Mouse (Mus musculus): ENCODE measurements around the gene Tango2. TPM values are rescaled to one million over a fixed set of nuclear protein-coding genes. Genes with fewer than 3 reads are reported as not detected.

Gene Tango2
- polyA plus RNA-seq, 1 experiment, result 33.0 TPM

DNA sequence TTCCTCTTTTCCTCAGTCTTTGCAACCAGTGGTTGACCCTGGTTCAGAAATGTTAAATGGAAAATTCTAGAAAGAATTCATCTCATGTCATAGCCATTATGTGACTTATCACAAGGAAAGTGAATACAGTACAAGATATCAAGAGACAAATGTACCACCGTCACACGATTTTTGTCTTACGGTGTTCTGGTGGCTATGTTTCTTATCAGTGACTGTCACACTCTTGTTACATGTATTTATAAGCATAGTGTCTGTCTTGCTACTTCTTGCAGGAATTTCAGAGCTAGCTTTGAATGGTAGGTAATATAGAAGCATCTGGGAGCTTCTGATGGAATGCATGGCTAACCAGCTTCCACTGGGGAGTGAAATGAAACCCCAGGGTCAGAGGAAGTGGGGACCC, 22.3 kb upstream of the Tango2 start:
- H3K4me1 ChIP-seq (ENCODE audit: control insufficient read depth, insufficient read depth, low read length), result no peaks in the 10 kb centered on the region
- no peak overlapping the region for H3K27ac ChIP-seq (ENCODE audit: insufficient read depth, low read depth, low read length)
- TF ChIP-seq POLR2A (IDR thresholded peaks at IDR 0.05; ENCODE audit: borderline replicate concordance, low read depth, low read length) (no peak), CTCF (IDR thresholded peaks at IDR 0.05; ENCODE audit: low read depth, low read length) (no peak)
- H3K4me3 ChIP-seq (ENCODE audit: insufficient read depth, low read length), result no peak overlapping the region

DNA sequence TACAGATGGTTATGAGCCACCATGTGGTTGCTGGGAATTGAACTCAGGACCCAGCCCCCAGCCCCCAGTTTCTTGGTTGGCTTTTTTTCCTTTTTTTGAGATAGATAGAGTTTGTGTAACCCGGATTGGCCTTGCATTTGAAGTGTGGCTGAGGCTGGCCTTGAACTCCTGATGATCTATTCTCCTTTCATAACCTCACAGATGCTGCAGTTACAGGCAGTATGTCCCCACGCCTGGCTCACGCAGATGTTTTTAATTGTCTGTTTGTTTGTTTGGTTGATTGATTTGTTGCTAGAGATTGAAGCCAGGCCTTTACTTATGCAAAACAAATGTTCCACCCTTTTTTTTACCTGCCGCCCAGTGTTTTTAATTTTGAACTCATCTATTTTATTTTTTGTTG, 18.9 kb upstream of the Tango2 start:
- no peak for TF ChIP-seq CTCF (IDR thresholded peaks at IDR 0.05; ENCODE audit: low read depth, low read length)
- TF ChIP-seq POLR2A (IDR thresholded peaks at IDR 0.05; ENCODE audit: borderline replicate concordance, low read depth, low read length), result no peak
- Histone ChIP-seq H3K4me1 (ENCODE audit: control insufficient read depth, insufficient read depth, low read length) (no peaks in the 10 kb centered on the region), H3K27ac (ENCODE audit: insufficient read depth, low read depth, low read length) (no peak overlapping the region), H3K4me3 (ENCODE audit: insufficient read depth, low read length) (no peak overlapping the region)

DNA sequence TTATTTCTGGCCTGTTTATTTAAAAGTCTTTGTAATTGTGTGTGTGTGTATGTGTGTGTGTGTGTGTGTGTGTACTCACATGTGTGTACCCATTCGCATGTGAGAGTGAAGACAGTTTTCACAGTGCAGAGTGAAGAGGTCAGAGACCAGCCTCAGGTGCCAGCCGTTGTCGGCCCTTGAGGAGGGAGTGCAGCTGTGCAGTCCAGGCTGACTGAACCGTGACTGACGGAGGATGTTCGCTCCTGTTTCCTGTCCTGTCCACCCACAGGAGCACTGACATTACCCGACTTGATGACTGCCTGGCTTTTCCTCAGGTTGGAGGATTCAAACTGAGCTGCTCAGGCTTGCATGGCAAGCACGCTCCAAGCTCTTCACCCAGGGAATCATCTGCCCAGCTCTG, 15.0 kb upstream of the Tango2 start:
- TF ChIP-seq CTCF (IDR thresholded peaks at IDR 0.05; ENCODE audit: low read depth, low read length) (no peak), POLR2A (IDR thresholded peaks at IDR 0.05; ENCODE audit: borderline replicate concordance, low read depth, low read length) (no peak)
- Histone ChIP-seq H3K27ac (ENCODE audit: insufficient read depth, low read depth, low read length) (no peak overlapping the region), H3K4me1 (ENCODE audit: control insufficient read depth, insufficient read depth, low read length) (no peaks in the 10 kb centered on the region), H3K4me3 (ENCODE audit: insufficient read depth, low read length) (no peak overlapping the region)

DNA sequence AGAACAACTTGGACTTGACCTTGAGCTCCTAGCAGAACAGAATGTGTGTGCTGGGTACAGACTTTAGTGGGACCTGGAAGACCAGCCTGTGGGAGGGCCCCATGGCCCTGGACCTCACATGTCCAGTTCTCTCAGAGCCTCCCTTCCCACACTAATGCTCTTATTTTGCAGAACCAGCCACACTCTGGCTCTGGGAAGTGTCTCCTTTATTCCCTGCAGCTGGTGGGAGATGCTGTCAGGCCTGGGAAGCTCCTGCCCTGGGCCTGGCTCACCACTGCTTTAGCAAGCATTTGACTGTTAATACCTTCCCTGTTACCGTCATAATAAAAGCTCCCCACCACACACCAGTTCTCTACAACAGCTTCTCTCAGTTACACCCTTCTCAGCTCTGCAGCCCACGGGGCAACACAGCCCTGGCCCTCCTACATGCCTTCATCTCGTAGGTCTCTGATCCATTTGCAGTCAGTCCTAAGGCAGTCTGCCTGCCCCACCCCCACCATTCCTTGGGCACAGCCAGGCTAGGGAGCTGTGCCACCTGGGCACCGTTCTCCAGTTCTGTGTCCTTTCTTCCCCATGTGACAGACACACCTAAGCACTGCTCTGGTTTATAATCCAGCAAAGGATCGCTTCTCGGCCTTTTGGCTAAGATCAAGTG, 12.4 kb upstream of the Tango2 start:
- no peaks in the 10 kb centered on the region for H3K4me1 ChIP-seq (ENCODE audit: control insufficient read depth, insufficient read depth, low read length)
- TF ChIP-seq CTCF (IDR thresholded peaks at IDR 0.05; ENCODE audit: low read depth, low read length) (no peak), POLR2A (IDR thresholded peaks at IDR 0.05; ENCODE audit: borderline replicate concordance, low read depth, low read length) (no peak)
- no peak overlapping the region for H3K4me3 ChIP-seq (ENCODE audit: insufficient read depth, low read length)
- H3K27ac ChIP-seq (ENCODE audit: insufficient read depth, low read depth, low read length), result no peak overlapping the region

DNA sequence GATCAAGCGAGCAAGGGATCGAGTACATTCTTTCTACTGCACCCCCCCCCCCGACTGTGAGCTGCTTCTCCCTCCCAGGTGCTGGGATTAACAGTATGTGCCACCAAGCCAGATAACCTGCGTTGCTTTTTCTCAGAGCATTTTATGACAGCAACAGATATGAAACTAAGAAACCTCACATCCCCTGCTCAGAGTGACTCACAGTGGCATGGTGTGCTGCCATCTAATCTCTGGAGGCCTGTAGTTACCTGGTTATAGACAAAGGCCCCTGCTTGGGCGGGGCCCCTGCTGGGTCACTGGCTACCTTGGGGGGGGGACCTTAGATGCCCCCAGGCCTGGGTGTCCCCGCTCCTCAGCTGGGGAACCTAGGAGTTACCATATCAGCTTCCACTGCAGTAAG, 10.1 kb upstream of the Tango2 start:
- no peak overlapping the region for H3K27ac ChIP-seq (ENCODE audit: insufficient read depth, low read depth, low read length)
- no peak overlapping the region for H3K4me3 ChIP-seq (ENCODE audit: insufficient read depth, low read length)
- TF ChIP-seq CTCF (IDR thresholded peaks at IDR 0.05; ENCODE audit: low read depth, low read length), result no peak
- no peak for TF ChIP-seq POLR2A (IDR thresholded peaks at IDR 0.05; ENCODE audit: borderline replicate concordance, low read depth, low read length)
- no peaks in the 10 kb centered on the region for H3K4me1 ChIP-seq (ENCODE audit: control insufficient read depth, insufficient read depth, low read length)

DNA sequence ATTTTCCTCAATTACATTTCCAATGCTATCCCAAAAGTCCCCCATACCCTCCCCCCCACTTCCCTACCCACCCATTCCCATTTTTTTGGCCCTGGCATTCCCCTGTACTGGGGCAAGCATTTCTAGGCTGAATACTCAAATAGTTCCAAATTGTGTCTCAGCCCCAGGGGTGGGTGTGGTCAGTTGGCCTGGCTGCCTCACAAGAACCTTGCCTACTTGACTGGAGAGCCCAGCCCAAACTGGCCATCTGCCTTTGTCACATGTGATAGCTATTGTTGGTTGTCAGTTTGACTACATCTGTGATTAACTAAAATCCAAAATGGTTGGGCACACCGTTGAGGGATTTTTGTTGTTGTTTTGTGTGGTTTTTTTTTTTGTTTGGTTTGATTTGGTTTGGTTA, 9.1 kb upstream of the Tango2 start:
- H3K4me3 ChIP-seq (ENCODE audit: insufficient read depth, low read length), result no peak overlapping the region

DNA sequence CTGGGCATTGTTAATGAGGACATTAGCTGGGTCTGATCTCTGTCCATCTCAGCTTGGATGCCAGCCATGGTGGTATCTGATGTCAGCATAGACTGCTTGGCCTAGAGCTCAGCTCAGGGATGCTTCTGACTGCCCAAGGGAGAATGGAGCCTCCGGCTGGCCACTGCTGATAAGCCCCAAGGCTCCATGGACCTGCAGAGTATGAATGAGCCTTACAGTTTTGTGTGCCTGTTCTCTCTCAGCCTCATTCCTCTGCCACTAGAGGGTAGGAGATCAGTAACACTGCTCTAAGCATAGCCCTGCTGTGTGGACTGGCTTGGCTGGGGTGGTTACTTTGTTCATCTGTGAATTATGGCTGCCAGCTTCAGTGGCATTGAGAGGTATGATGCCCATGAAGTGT, 5.2 kb upstream of the Tango2 start:
- Histone ChIP-seq H3K4me3 (ENCODE audit: insufficient read depth, low read length) (no peak overlapping the region), H3K27ac (ENCODE audit: insufficient read depth, low read depth, low read length) (no peak overlapping the region), H3K4me1 (ENCODE audit: control insufficient read depth, insufficient read depth, low read length) (no peaks in the 10 kb centered on the region)
- TF ChIP-seq POLR2A (IDR thresholded peaks at IDR 0.05; ENCODE audit: borderline replicate concordance, low read depth, low read length), result no peak
- TF ChIP-seq CTCF (IDR thresholded peaks at IDR 0.05; ENCODE audit: low read depth, low read length), result no peak

More for the DNA sequence above, 9.1 kb upstream of the Tango2 start:
- no peak for TF ChIP-seq CTCF (IDR thresholded peaks at IDR 0.05; ENCODE audit: low read depth, low read length)
- no peak for TF ChIP-seq POLR2A (IDR thresholded peaks at IDR 0.05; ENCODE audit: borderline replicate concordance, low read depth, low read length)
- Histone ChIP-seq H3K27ac (ENCODE audit: insufficient read depth, low read depth, low read length) (no peak overlapping the region), H3K4me1 (ENCODE audit: control insufficient read depth, insufficient read depth, low read length) (no peaks in the 10 kb centered on the region)

DNA sequence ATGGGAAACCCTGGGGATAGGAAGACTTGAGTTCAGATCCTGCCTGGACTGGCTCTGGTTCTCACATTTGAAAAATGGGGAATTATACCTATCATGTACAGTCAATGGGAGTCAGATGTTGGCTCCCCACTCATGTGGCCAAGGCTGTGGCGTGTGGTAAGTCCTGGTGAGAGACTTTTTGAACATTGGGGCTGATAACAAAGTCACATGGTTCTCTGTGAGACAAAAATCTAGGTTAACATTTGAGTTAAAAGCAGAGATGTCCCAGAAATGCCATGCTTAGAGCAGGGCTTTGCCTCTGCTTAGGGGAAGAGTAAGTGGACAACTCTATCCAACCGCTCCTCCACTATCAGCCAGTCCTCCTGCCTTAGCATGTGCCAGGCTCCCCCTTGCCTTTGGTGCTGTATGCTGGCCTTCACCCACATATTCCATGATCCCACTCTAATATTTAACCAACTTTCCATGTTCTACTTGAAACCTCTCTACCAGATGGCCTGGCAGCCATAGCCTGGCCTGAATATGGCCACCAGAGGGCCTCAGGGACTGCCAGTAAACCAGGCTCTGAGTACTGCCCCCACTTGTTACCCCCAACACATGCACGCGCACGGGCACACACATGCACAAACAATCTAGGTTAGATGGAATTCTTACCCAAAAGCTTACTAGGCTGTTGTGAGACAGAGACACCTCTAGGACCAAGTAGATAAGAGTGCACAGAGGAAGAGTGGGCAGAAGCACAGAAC, 3.6 kb upstream of the Tango2 start:
- no peak for TF ChIP-seq POLR2A (IDR thresholded peaks at IDR 0.05; ENCODE audit: borderline replicate concordance, low read depth, low read length)
- TF ChIP-seq CTCF (IDR thresholded peaks at IDR 0.05; ENCODE audit: low read depth, low read length), result peak; percentile 68
- H3K27ac ChIP-seq (ENCODE audit: insufficient read depth, low read depth, low read length), result no peak overlapping the region
- H3K4me3 ChIP-seq (ENCODE audit: insufficient read depth, low read length), result no peak overlapping the region
- H3K4me1 ChIP-seq (ENCODE audit: control insufficient read depth, insufficient read depth, low read length), result no peaks in the 10 kb centered on the region

DNA sequence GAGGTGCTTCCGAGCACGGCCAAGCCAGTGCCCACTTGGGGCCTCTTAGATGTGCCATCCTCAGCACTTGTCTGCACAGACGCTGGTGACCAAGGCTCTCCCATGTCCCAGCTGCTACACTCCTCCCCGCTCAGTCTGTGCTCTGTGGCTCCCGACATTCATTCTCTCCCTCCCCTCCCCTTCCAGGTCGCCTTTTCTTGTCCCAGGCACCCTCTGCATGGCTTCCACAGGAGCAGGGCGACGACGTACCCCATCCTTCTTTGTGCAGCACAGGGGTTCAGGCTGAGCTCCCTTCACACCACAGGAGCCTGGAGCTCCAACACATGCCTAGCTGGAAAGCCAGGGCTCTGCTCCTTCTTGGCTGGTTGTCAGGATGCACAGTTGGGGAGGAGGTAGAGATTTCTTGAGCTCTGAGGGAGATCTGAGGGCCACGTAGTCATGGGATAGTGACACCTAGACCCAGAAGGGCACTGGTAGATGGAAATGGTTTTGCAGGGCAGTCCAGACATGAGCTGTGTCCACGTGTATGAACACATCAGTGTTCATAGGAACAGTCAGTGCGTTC, 1.9 kb upstream of the Tango2 start:
- Histone ChIP-seq H3K4me3 (ENCODE audit: insufficient read depth, low read length) (no peak overlapping the region), H3K27ac (ENCODE audit: insufficient read depth, low read depth, low read length) (no peak overlapping the region), H3K4me1 (ENCODE audit: control insufficient read depth, insufficient read depth, low read length) (no peaks in the 10 kb centered on the region)
- TF ChIP-seq CTCF (IDR thresholded peaks at IDR 0.05; ENCODE audit: low read depth, low read length) (no peak), POLR2A (IDR thresholded peaks at IDR 0.05; ENCODE audit: borderline replicate concordance, low read depth, low read length) (no peak)

DNA sequence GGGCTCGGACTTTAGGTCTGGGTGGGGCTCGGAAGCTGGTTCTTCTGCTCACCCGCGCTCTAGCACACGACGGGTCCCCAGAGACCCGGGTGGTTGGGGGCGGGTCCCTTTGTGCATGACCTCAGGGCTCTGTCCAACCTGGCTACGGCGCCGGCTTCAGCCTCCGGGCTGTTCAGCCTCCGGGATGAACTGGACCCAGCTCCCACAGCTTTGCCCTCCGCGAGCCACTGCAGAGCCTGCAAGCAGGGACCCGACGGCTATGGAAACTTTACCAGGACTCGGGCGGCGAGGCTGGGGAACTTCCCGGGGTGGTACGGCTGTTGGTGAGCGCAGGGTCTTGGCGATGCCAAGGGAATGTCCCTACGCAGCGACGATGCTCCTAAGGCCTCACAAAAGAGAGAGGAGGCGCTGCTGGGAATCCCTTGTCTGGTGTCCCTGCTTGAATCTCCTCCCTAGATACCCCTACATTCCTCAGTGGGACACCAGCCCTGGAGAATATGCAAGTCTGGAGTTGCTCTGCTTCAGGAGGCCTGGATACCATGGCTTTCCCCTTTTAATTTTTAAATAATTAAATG, 785 bp upstream of the Tango2 start:
- no peak for TF ChIP-seq POLR2A (IDR thresholded peaks at IDR 0.05; ENCODE audit: borderline replicate concordance, low read depth, low read length)
- no peak for TF ChIP-seq CTCF (IDR thresholded peaks at IDR 0.05; ENCODE audit: low read depth, low read length)
- H3K27ac ChIP-seq (ENCODE audit: insufficient read depth, low read depth, low read length), result no peak overlapping the region
- peak overlapping the region; percentile 71 for H3K4me3 ChIP-seq (ENCODE audit: insufficient read depth, low read length)
- peaks cover 4% of the 10 kb centered on the region; the same call in 1 of the 2 replicates for H3K4me1 ChIP-seq (ENCODE audit: control insufficient read depth, insufficient read depth, low read length)
